Mouse (Mus musculus) CH12.LX (cell line): ENCODE measurements around the gene Klhl1. TPM values are rescaled to one million over a fixed set of nuclear protein-coding genes. Genes with fewer than 3 reads are reported as not detected.
"Not testable (repeated sequence)": the region's sequence is repeated elsewhere in the genome, so short reads cannot be mapped to it uniquely, and the experiment has no call there.

ENCODE experiments used
- DNase-seq: peaks from one replicate; pipeline ENCODE4 v3.0.0-alpha.2; 2013; ENCODE audit errors: extremely low read depth
- H3K27ac ChIP-seq: 2 replicates; pipeline ENCODE4 v1.5.1; 2012; ENCODE audit warnings: low read depth, mild to moderate bottlenecking, control low read depth, moderate library complexity; ENCODE audit not compliant: insufficient read depth
- H3K27me3 ChIP-seq: replicated peaks from 2 replicates; pipeline ENCODE3; 2012; ENCODE audit warnings: inconsistent platforms
- H3K36me3 ChIP-seq, 2 experiments: replicated peaks in 1 of 2; 2 replicates each; pipeline versions ENCODE3 to v1.6.1; 2012; ENCODE audit warnings: inconsistent platforms in 1 of 2, low read length in 1 of 2, mild to moderate bottlenecking in 1 of 2, mixed read lengths in 1 of 2, moderate library complexity in 1 of 2; ENCODE audit not compliant: control insufficient read depth in 1 of 2, insufficient read depth in 1 of 2
- H3K4me1 ChIP-seq, 2 experiments: 2 replicates each; pipeline ENCODE4 v1.6.1; 2012; ENCODE audit warnings: inconsistent platforms in 1 of 2, moderate library complexity in 1 of 2; ENCODE audit not compliant: insufficient read depth in 2 of 2, control insufficient read depth in 1 of 2
- H3K4me2 ChIP-seq: 2 replicates; pipeline ENCODE4 v1.6.1; 2012; ENCODE audit warnings: low read depth, mild to moderate bottlenecking, control low read depth; ENCODE audit not compliant: poor library complexity, insufficient read depth, severe bottlenecking
- H3K4me3 ChIP-seq, 3 experiments: fragments of 150-350 bp in 1 of 3; sonication (generic) in 1 of 3; replicated peaks in 1 of 3; 2 replicates each; pipeline versions ENCODE3 to v1.5.1; 2011 to 2012; ENCODE audit warnings: low read depth in 2 of 3, low read length in 2 of 3, mild to moderate bottlenecking in 2 of 3, moderate library complexity in 2 of 3, control low read depth in 1 of 3, improper control_type of control experiment in 1 of 3, inconsistent platforms in 1 of 3, mixed read lengths in 1 of 3; ENCODE audit not compliant: poor library complexity in 1 of 3
- H3K79me2 ChIP-seq: replicated peaks from 2 replicates; pipeline ENCODE4 v1.6.1; 2012; ENCODE audit warnings: mild to moderate bottlenecking, moderate library complexity; ENCODE audit not compliant: control insufficient read depth, poor library complexity, insufficient read depth, severe bottlenecking; ENCODE audit errors: extremely low read depth
- H3K9ac ChIP-seq: 2 replicates; pipeline ENCODE4 v1.6.1; 2012; ENCODE audit warnings: low read depth, mild to moderate bottlenecking, control low read depth, moderate library complexity; ENCODE audit not compliant: insufficient read depth
- H3K9me3 ChIP-seq: replicated peaks from 2 replicates; pipeline ENCODE3; 2012; ENCODE audit warnings: low read length, inconsistent platforms, mixed read lengths
- E2F4 ChIP-seq: IDR thresholded peaks from 2 replicates; pipeline ENCODE4 v1.6.1; 2011; ENCODE audit warnings: low read depth, low read length, improper control_type of control experiment; ENCODE audit not compliant: insufficient replicate concordance
- ELF1 ChIP-seq: IDR thresholded peaks from 2 replicates; pipeline ENCODE4 v1.6.1; 2014; ENCODE audit warnings: low read depth, mild to moderate bottlenecking, inconsistent platforms, low read length, improper control_type of control experiment
- ETS1 ChIP-seq: conservative IDR thresholded peaks from 2 replicates; pipeline ENCODE4 v1.6.1; 2012; ENCODE audit warnings: low read depth, mild to moderate bottlenecking, inconsistent platforms, low read length, improper control_type of control experiment, moderate library complexity
- GABPA ChIP-seq: IDR thresholded peaks from 2 replicates; pipeline ENCODE4 v1.6.1; 2012; ENCODE audit warnings: low read depth, low read length, improper control_type of control experiment, inconsistent platforms; ENCODE audit not compliant: insufficient replicate concordance
- MAFK ChIP-seq: IDR thresholded peaks from 2 replicates; pipeline ENCODE4 v1.6.1; 2011; ENCODE audit warnings: low read length, improper control_type of control experiment; ENCODE audit not compliant: insufficient replicate concordance
- MAX ChIP-seq: IDR thresholded peaks from 2 replicates; pipeline ENCODE4 v1.6.1; 2011; ENCODE audit warnings: low read length, improper control_type of control experiment
- MYC ChIP-seq: IDR thresholded peaks from 2 replicates; pipeline ENCODE4 v1.6.1; 2011; ENCODE audit warnings: low read depth, mild to moderate bottlenecking, improper control_type of control experiment, low read length
- NELFE ChIP-seq: IDR thresholded peaks from 2 replicates; pipeline ENCODE4 v1.6.1; 2011; ENCODE audit warnings: low read depth, low read length, improper control_type of control experiment
- PAX5 ChIP-seq: IDR thresholded peaks from 2 replicates; pipeline ENCODE4 v1.6.1; 2012; ENCODE audit warnings: low read length, inconsistent platforms, mixed read lengths
- RCOR1 ChIP-seq: conservative IDR thresholded peaks from 2 replicates; pipeline ENCODE4 v1.6.1; 2012; ENCODE audit warnings: low read depth, mild to moderate bottlenecking, inconsistent platforms, low read length, improper control_type of control experiment
- SIN3A ChIP-seq: IDR thresholded peaks from 2 replicates; pipeline ENCODE4 v1.6.1; 2012; ENCODE audit warnings: low read length, improper control_type of control experiment, inconsistent platforms
- SMC3 ChIP-seq: IDR thresholded peaks from 2 replicates; pipeline ENCODE4 v1.6.1; 2011; ENCODE audit warnings: low read depth, low read length, improper control_type of control experiment
- TCF12 ChIP-seq: IDR thresholded peaks from 2 replicates; pipeline ENCODE4 v1.6.1; 2014; ENCODE audit warnings: low read depth, mild to moderate bottlenecking, inconsistent platforms, low read length, improper control_type of control experiment
- USF2 ChIP-seq: conservative IDR thresholded peaks from 2 replicates; pipeline ENCODE4 v1.6.1; 2011; ENCODE audit warnings: low read depth, low read length, improper control_type of control experiment
- ZMIZ1 ChIP-seq: IDR thresholded peaks from 2 replicates; pipeline ENCODE4 v1.6.1; 2012; ENCODE audit warnings: low read depth, mild to moderate bottlenecking, inconsistent platforms, low read length, improper control_type of control experiment
- ZNF384 ChIP-seq: IDR thresholded peaks from 2 replicates; pipeline ENCODE4 v1.6.1; 2012; ENCODE audit warnings: low read depth, low read length, improper control_type of control experiment, inconsistent platforms
- dilution Hi-C: fragments of 300-500 bp; cut with MboI; formaldehyde crosslinking; loops from 2 replicates; pipeline ENCODE4 v1.14.3; 2020; ENCODE audit warnings: low sequenced_read_pairs; ENCODE audit not compliant: extremely low pct_unique_long_range_greater_than_20kb, extremely low pct_ligation_motif_present
- in situ Hi-C: fragments of 300-500 bp; cut with MboI; formaldehyde crosslinking; loops from 3 replicates; pipeline ENCODE4 v1.14.3; 2019; ENCODE audit warnings: low sequenced_read_pairs, low pct_ligation_motif_present, low pct_unique_long_range_greater_than_20kb, mixed read lengths
- polyA plus RNA-seq: library from polyadenylated mRNA; unstranded; fragments of >175 nt; gene quantifications from 2 replicates; pipeline ENCODE4 v1.2.1, GENCODE M21; 2012; ENCODE audit warnings: low read depth; ENCODE audit not compliant: insufficient read length
- total RNA-seq, 2 experiments: library from RNA; depleted of rRNA; stranded (reverse); fragments of 300-350 nt in 1 of 2; fragments of >200 nt in 1 of 2; gene quantifications; 2 replicates each; pipeline ENCODE4 v1.2.3; 2012 to 2014

Klhl1 gene
- total and polyA plus RNA-seq, 3 experiments = not detected

GRCm38 (mm10) chr14:96331069-96331468, 187.8 kb downstream of the Klhl1 start:
- peaks cover 12% of the 10 kb centered on the region for H3K9me3 ChIP-seq
- H3K9ac ChIP-seq = no peak overlapping the region
- no peak overlapping the region for H3K4me2 ChIP-seq
- H3K27ac ChIP-seq = no peak overlapping the region
- H3K4me3 ChIP-seq = no peak overlapping the region
- dilution Hi-C loops (no loop called here), in situ Hi-C loops (no loop called here)
- TF ChIP-seq MAX (no peak), ELF1 (no peak), E2F4 (no peak), PAX5 (no peak), TCF12 (no peak), ZMIZ1 (no peak), NELFE (no peak)
- H3K4me1 ChIP-seq = no peaks in the 10 kb centered on the region
- no peaks in the 10 kb centered on the region for H3K36me3 ChIP-seq
- no peaks in the 10 kb centered on the region for H3K79me2 ChIP-seq
- H3K27me3 ChIP-seq = no peaks in the 10 kb centered on the region
- no peak for DNase-seq

DNA sequence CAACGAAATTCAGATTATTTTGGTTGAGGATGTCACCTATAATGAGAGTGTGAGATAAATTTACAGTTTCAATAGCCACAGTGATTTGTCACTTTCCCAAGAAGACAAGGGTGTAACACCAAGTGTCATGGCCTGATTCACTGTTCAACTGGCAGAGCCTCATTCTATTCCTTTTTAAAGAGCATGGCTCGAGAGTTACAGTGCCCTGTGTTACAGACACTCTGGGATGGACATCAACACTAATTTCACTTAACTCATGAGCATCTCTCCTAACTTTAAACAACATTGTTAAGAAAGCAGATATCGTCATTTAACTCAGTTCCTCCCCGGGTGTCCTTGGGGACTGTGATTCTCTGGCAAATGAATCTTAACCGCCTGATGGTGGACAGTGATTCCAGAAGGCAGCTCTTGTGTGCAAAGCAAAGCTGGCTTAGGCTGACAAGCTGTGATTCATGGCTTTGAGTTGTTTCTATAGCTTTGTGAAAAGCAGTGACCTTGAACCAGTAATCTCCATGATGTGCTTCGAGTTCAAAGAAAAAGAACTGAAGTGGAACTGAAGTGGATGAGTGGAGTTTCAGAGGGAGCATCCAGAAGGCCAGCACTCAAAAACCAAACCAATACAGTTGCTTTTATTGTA, 301.0 kb downstream of the Klhl1 start:
- Histone ChIP-seq H3K9ac (no peak overlapping the region), H3K36me3 (no peaks in the 10 kb centered on the region), H3K4me2 (no peak overlapping the region), H3K4me1 (no peaks in the 10 kb centered on the region), H3K27me3 (no peaks in the 10 kb centered on the region), H3K9me3 (peaks cover 24% of the 10 kb centered on the region), H3K27ac (no peak overlapping the region), H3K4me3 (no peak overlapping the region), H3K79me2 (no peaks in the 10 kb centered on the region)
- dilution Hi-C loops = no loop called here
- no peak for DNase-seq
- TF ChIP-seq SIN3A (no peak), E2F4 (no peak), ZMIZ1 (no peak), MAFK (no peak), TCF12 (no peak), MYC (no peak), RCOR1 (no peak), GABPA (no peak), ZNF384 (no peak), USF2 (no peak), ELF1 (no peak), SMC3 (no peak), ETS1 (no peak)
- in situ Hi-C loops = no loop called here

DNA sequence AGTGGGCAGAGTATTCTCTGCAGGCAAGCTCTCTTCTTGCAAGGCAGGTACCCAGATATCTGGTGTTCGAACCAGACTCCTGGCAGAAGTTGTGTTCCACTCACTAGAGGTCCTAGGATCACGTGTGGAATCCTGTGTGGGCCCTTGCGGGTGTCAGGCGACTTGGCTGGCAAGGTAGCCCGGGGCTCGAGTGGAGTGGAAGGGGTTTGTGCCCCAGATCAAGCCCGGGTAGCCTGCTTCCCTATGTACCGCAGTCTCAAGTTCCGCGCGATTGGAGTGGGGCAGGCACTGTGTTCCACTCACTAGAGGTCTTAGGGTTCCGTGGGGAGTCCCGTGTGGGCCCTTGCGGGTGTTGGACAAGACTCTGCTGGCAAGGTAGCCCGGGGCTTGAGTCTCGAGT, 324.1 kb downstream of the Klhl1 start:
- dilution Hi-C loops, H3K4me1 ChIP-seq, H3K79me2 ChIP-seq, H3K4me3 ChIP-seq, H3K27me3 ChIP-seq, H3K4me2 ChIP-seq, in situ Hi-C loops, H3K9ac ChIP-seq, H3K9me3 ChIP-seq, DNase-seq, H3K36me3 ChIP-seq, H3K27ac ChIP-seq: not testable (repeated sequence)
